Mouse (Mus musculus) hindbrain, postnatal 0 days (tissue): ENCODE measurements at regions not wholly inside any gene's neighbourhood (a gene's known extent, or its start where the extent isn't known, plus 50 kb on each side); places are given as distances from the start of the nearest gene placed in this dataset.

ENCODE experiments used
- ATAC-seq: fragments of 200-750 bp; cut with Nextera tagmentation; 2 replicates; pipeline ENCODE4 v1.8.0; 2017; ENCODE audit warnings: mild to moderate bottlenecking, moderate TSS enrichment, moderate library complexity
- DNase-seq: peaks from one replicate; pipeline ENCODE4 v3.0.0-alpha.2; 2015; ENCODE audit warnings: low spot score
- H3K27ac ChIP-seq: fragments of 300-500 bp; sonication (generic); 2 replicates; pipeline ENCODE4 v1.5.1; 2014; ENCODE audit warnings: mild to moderate bottlenecking
- H3K27me3 ChIP-seq: fragments of 300-500 bp; sonication (generic); 2 replicates; pipeline ENCODE4 v1.6.1; 2014; ENCODE audit warnings: low read length, mixed read lengths; ENCODE audit not compliant: insufficient read depth
- H3K36me3 ChIP-seq: fragments of 300-500 bp; sonication (generic); 2 replicates; pipeline ENCODE4 v1.6.1; 2014; ENCODE audit warnings: low read length, mixed read lengths; ENCODE audit not compliant: insufficient read depth
- H3K4me1 ChIP-seq: fragments of 300-500 bp; sonication (generic); 2 replicates; pipeline ENCODE4 v1.6.1; 2014; ENCODE audit warnings: antibody characterized with exemption, low read length, mixed read lengths; ENCODE audit not compliant: insufficient read depth
- H3K4me2 ChIP-seq: fragments of 300-500 bp; sonication (generic); 2 replicates; pipeline ENCODE4 v1.6.1; 2014; ENCODE audit warnings: low read depth, mild to moderate bottlenecking, low read length, moderate library complexity, mixed read lengths
- H3K4me3 ChIP-seq: fragments of 300-500 bp; sonication (generic); 2 replicates; pipeline ENCODE4 v1.5.1; 2014; ENCODE audit warnings: low read length
- H3K9ac ChIP-seq: fragments of 300-500 bp; sonication (generic); replicated peaks from 2 replicates; pipeline ENCODE4 v1.6.1; 2014; ENCODE audit warnings: mild to moderate bottlenecking, low read length, moderate library complexity, mixed read lengths
- H3K9me3 ChIP-seq: fragments of 300-500 bp; sonication (generic); 2 replicates; pipeline ENCODE4 v1.6.1; 2016; ENCODE audit warnings: low read length, mixed read lengths
- CTCF ChIP-seq: IDR thresholded peaks from 2 replicates; pipeline ENCODE4 v1.5.1; 2016; ENCODE audit warnings: antibody characterized with exemption, control low read depth, low read depth
- WGBS: fragments of 180-500 bp; shearing (Covaris S2); extraction: QIAGEN DNeasy Blood & Tissue Kit; methylation state at CpG from one replicate; pipeline ENCODE4 v1.1.7; 2014; 5-methylcytosine and 5-hydroxymethylcytosine counted together

- no peaks in the 10 kb centered on the region for H3K27me3 ChIP-seq
- WGBS: 31% methylated on average over 3 of the region's 3 CpGs
- H3K4me2 ChIP-seq: no peak overlapping the region
- H3K27ac ChIP-seq: no peak overlapping the region
- peak; percentile 78 for DNase-seq
- H3K36me3 ChIP-seq: no peaks in the 10 kb centered on the region
- H3K4me3 ChIP-seq: no peak overlapping the region
- no peak overlapping the region for H3K9ac ChIP-seq
- TF ChIP-seq CTCF: peak; percentile 6; the same call in 1 of the 2 replicates
- peaks cover 5% of the 10 kb centered on the region; the same call in 1 of the 2 replicates for H3K4me1 ChIP-seq
- ATAC-seq: peak; percentile 77
- no peaks in the 10 kb centered on the region for H3K9me3 ChIP-seq
Observed at GRCm38 (mm10) chr10:91591398-91591811, 410.3 kb upstream of the Tmpo start.

- Histone ChIP-seq H3K36me3 (no peaks in the 10 kb centered on the region), H3K9me3 (no peaks in the 10 kb centered on the region), H3K4me3 (no peak overlapping the region), H3K27me3 (no peaks in the 10 kb centered on the region), H3K9ac (no peak overlapping the region), H3K27ac (no peak overlapping the region), H3K4me1 (no peaks in the 10 kb centered on the region), H3K4me2 (no peak overlapping the region)
- ATAC-seq: no peak
- no peak for DNase-seq
- TF ChIP-seq CTCF: no peak
- 95% methylated on average over 3 of the region's 3 CpGs for WGBS
Observed at GRCm38 (mm10) chr10:91583204-91583603, 402.1 kb upstream of the Tmpo start.

- 35% methylated on average over 11 of the region's 11 CpGs for WGBS
- Histone ChIP-seq H3K4me3 (no peak overlapping the region), H3K27me3 (no peaks in the 10 kb centered on the region), H3K9ac (no peak overlapping the region), H3K4me2 (peak overlapping the region; percentile 3; the same call in 1 of the 2 replicates), H3K36me3 (no peaks in the 10 kb centered on the region), H3K27ac (no peak overlapping the region), H3K4me1 (no peaks in the 10 kb centered on the region), H3K9me3 (no peaks in the 10 kb centered on the region)
- TF ChIP-seq CTCF: no peak
- ATAC-seq (no peak), DNase-seq (peak; percentile 46)
Observed at GRCm38 (mm10) chr10:91580959-91581358, 399.8 kb upstream of the Tmpo start.

GRCm38 (mm10) chr10:91575323-91576064 lies 394.4 kb upstream of the Tmpo start:
- DNase-seq: no peak
- Histone ChIP-seq H3K27me3 (no peaks in the 10 kb centered on the region), H3K9ac (no peak overlapping the region), H3K36me3 (no peaks in the 10 kb centered on the region), H3K4me3 (no peak overlapping the region), H3K4me1 (no peaks in the 10 kb centered on the region), H3K9me3 (no peaks in the 10 kb centered on the region), H3K4me2 (no peak overlapping the region), H3K27ac (no peak overlapping the region)
- TF ChIP-seq CTCF: no peak
- ATAC-seq: no peak
- WGBS: 64% methylated on average over 17 of the region's 17 CpGs

- DNase-seq (no peak), ATAC-seq (no peak)
- TF ChIP-seq CTCF: no peak
- Histone ChIP-seq H3K4me2 (no peak overlapping the region), H3K9ac (no peak overlapping the region), H3K36me3 (no peaks in the 10 kb centered on the region), H3K27ac (no peak overlapping the region), H3K4me1 (no peaks in the 10 kb centered on the region), H3K27me3 (no peaks in the 10 kb centered on the region), H3K4me3 (no peak overlapping the region), H3K9me3 (no peaks in the 10 kb centered on the region)
- WGBS: 67% methylated on average over 7 of the region's 7 CpGs
Observed at GRCm38 (mm10) chr10:91572796-91573195, 391.7 kb upstream of the Tmpo start.

GRCm38 (mm10) chr10:91569046-91569445 lies 387.9 kb upstream of the Tmpo start:
- H3K4me3 ChIP-seq: no peak overlapping the region
- no peak for TF ChIP-seq CTCF
- H3K36me3 ChIP-seq: no peaks in the 10 kb centered on the region
- H3K9me3 ChIP-seq: no peaks in the 10 kb centered on the region
- H3K4me1 ChIP-seq: no peaks in the 10 kb centered on the region
- DNase-seq (no peak), ATAC-seq (no peak)
- no peak overlapping the region for H3K27ac ChIP-seq
- H3K27me3 ChIP-seq: no peaks in the 10 kb centered on the region
- 83% methylated on average over 6 of the region's 6 CpGs for WGBS
- H3K9ac ChIP-seq: no peak overlapping the region
- H3K4me2 ChIP-seq: no peak overlapping the region

GRCm38 (mm10) chr10:91566116-91566774 lies 385.1 kb upstream of the Tmpo start:
- TF ChIP-seq CTCF: no peak
- Histone ChIP-seq H3K36me3 (no peaks in the 10 kb centered on the region), H3K27ac (no peak overlapping the region), H3K9me3 (no peaks in the 10 kb centered on the region), H3K27me3 (no peaks in the 10 kb centered on the region), H3K4me1 (no peaks in the 10 kb centered on the region), H3K4me2 (no peak overlapping the region), H3K4me3 (no peak overlapping the region), H3K9ac (no peak overlapping the region)
- DNase-seq: peak; percentile 30
- 52% methylated on average over 7 of the region's 7 CpGs for WGBS
- ATAC-seq: no peak
